Mouse (Mus musculus) lung, embryonic 16.5 days (tissue): Measurements from ENCODE around the gene Rp9. TPM values are rescaled to one million over a fixed set of nuclear protein-coding genes. Genes with fewer than 3 reads are reported as not detected.

Experiments
- ATAC-seq: fragments of 200-750 bp; cut with Nextera tagmentation; 2 replicates; pipeline ENCODE4 v1.8.0; 2017; ENCODE audit warnings: low read depth, mild to moderate bottlenecking, moderate library complexity
- H3K27ac ChIP-seq: fragments of 300-500 bp; sonication (generic); 2 replicates; pipeline ENCODE4 v1.5.1; 2014; ENCODE audit warnings: mild to moderate bottlenecking, control low read depth, low read length
- H3K27me3 ChIP-seq: fragments of 300-500 bp; sonication (generic); 2 replicates; pipeline ENCODE4 v1.6.1; 2014; ENCODE audit warnings: low read depth, low read length, mixed read lengths; ENCODE audit not compliant: control insufficient read depth, insufficient read depth
- H3K36me3 ChIP-seq: fragments of 300-500 bp; sonication (generic); 2 replicates; pipeline ENCODE4 v1.6.1; 2014; ENCODE audit warnings: low read length; ENCODE audit not compliant: control insufficient read depth, insufficient read depth
- H3K4me1 ChIP-seq: fragments of 300-500 bp; sonication (generic); replicated peaks from 2 replicates; pipeline ENCODE4 v1.6.1; 2014; ENCODE audit warnings: low read length, mixed read lengths; ENCODE audit not compliant: control insufficient read depth, insufficient read depth
- H3K4me2 ChIP-seq: fragments of 300-500 bp; sonication (generic); 2 replicates; pipeline ENCODE4 v1.6.1; 2014; ENCODE audit warnings: low read depth, low read length, control low read depth
- H3K4me3 ChIP-seq: fragments of 300-500 bp; sonication (generic); 2 replicates; pipeline ENCODE4 v1.5.1; 2014; ENCODE audit warnings: mild to moderate bottlenecking, low read length, control low read depth
- H3K9ac ChIP-seq: fragments of 300-500 bp; sonication (generic); 2 replicates; pipeline ENCODE4 v1.6.1; 2014; ENCODE audit warnings: low read length, control low read depth
- H3K9me3 ChIP-seq: fragments of 300-500 bp; sonication (generic); 2 replicates; pipeline ENCODE4 v1.6.1; 2016; ENCODE audit warnings: low read length; ENCODE audit not compliant: control insufficient read depth
- WGBS: fragments of 180-500 bp; shearing (Covaris S2); extraction: QIAGEN DNeasy Blood & Tissue Kit; methylation state at CpG from one replicate; pipeline ENCODE4 v1.1.7; 2014; 5-methylcytosine and 5-hydroxymethylcytosine counted together
- polyA plus RNA-seq: library from polyadenylated mRNA; unstranded; fragments of >200 nt; fragmentation: Nextera tagmentation; extraction: Ambion mirVana; gene quantifications from 2 replicates; pipeline ENCODE4 v1.2.1, GENCODE M21; 2015

Gene Rp9
- polyA plus RNA-seq, 1 experiment from 2014 or later, result 64.5 TPM

- H3K36me3 ChIP-seq, result no peaks in the 10 kb centered on the region
- no peak for ATAC-seq
- WGBS, result 71% methylated on average over 14 of the region's 14 CpGs
Measured at GRCm38 (mm10) chr9:22428666-22429410, 40.7 kb downstream of the Rp9 start.

DNA sequence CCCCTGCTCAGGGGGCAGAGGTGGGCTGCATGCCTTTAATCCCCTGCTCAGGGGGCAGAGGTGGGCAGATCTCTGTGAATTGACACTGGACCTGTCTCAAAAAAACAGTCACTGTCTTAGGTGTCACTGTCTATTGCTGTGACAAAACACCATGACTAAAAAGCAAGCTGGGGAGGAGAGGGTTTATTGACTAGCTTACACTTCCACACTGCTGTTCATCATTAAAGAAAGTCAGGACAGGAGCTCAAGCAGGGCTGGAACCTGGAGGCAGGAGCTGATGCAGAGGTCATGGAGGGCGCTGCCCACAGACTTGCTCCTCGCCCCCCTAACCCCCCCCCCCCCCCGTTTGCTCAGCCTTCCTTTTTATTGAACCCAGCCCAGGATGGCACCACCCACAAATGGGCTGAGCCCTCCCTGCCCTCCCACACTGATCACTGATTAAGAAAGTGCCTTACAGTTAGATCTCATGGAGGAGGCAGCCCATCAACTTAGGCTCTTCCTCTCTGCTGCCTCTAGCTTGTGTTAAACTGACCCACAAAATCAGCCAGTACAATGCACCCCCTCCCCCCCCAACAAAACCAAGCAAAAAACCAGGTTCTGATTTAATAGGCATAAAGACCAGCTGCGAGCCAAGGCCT lies 41.4 kb downstream of the Rp9 start:
- Histone ChIP-seq H3K4me3 (no peak overlapping the region), H3K4me2 (no peak overlapping the region), H3K27me3 (no peaks in the 10 kb centered on the region), H3K9me3 (no peaks in the 10 kb centered on the region), H3K36me3 (no peaks in the 10 kb centered on the region), H3K9ac (no peak overlapping the region), H3K4me1 (peaks cover 15% of the 10 kb centered on the region), H3K27ac (no peak overlapping the region)
- WGBS, result 90% methylated on average over 2 of the region's 4 CpGs
- no peak for ATAC-seq

More at GRCm38 (mm10) chr9:22428666-22429410, 40.7 kb downstream of the Rp9 start:
- Histone ChIP-seq H3K9ac (no peak overlapping the region), H3K4me2 (no peak overlapping the region), H3K27ac (no peak overlapping the region), H3K4me1 (peaks cover 15% of the 10 kb centered on the region), H3K4me3 (no peak overlapping the region), H3K9me3 (no peaks in the 10 kb centered on the region), H3K27me3 (no peaks in the 10 kb centered on the region)

- no peaks in the 10 kb centered on the region for H3K9me3 ChIP-seq
- H3K4me3 ChIP-seq, result no peak overlapping the region
- no peaks in the 10 kb centered on the region for H3K27me3 ChIP-seq
- no peak for ATAC-seq
- H3K9ac ChIP-seq, result no peak overlapping the region
- peaks cover 6% of the 10 kb centered on the region for H3K4me1 ChIP-seq
- H3K4me2 ChIP-seq, result no peak overlapping the region
- no peak overlapping the region for H3K27ac ChIP-seq
- 78% methylated on average over 4 of the region's 4 CpGs for WGBS
- H3K36me3 ChIP-seq, result no peaks in the 10 kb centered on the region
Measured at GRCm38 (mm10) chr9:22424719-22425118, 44.8 kb downstream of the Rp9 start.

DNA sequence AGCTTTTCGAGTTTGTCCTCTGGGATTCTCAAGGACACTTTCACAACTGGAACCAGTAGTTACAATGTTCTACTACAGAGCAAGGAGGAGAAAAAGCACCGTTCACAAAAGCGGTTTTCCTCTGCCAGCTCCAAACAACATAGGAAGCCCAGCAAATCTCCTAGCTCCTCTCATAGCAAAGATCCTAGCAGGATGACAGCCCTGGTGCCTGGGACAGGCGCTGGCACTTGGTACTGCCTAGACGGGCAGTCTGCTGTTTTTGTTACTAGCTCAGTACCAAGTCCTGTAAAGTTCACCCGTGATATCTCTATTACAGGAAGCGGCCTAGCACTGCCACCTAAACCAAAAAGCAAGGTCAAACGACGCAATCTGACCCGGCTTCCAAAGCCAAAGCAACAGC lies 45.3 kb downstream of the Rp9 start:
- Histone ChIP-seq H3K27me3 (no peaks in the 10 kb centered on the region), H3K4me3 (no peak overlapping the region), H3K36me3 (no peaks in the 10 kb centered on the region), H3K4me1 (0 out of 2 replicates have a peak, but pooled peaks cover 2% of the 10 kb centered on the region), H3K9me3 (no peaks in the 10 kb centered on the region), H3K27ac (no peak overlapping the region), H3K9ac (no peak overlapping the region), H3K4me2 (no peak overlapping the region)
- ATAC-seq, result no peak
- 58% methylated on average over 10 of the region's 10 CpGs for WGBS

DNA sequence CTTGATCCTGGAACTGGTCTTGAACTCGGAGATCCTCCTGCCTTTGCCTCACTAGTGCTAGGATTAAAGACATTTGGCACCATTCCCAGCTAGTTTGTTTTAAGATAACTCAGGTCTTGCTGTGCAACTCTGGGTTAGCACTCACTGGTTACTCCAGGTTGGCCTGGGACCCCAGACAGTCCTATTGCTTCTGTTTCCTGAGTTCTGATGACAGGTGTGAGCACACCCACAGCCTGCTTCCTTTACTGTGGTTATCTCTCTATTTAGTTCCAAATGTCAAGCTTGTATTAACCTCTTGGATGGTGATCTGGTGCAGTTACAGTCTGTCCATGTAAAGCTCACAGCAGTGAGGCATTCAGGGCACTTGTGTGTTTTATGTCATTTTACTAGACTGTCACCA lies 46.0 kb downstream of the Rp9 start:
- Histone ChIP-seq H3K4me3 (no peak overlapping the region), H3K27ac (no peak overlapping the region), H3K27me3 (no peaks in the 10 kb centered on the region), H3K4me2 (no peak overlapping the region), H3K36me3 (no peaks in the 10 kb centered on the region), H3K4me1 (0 out of 2 replicates have a peak, but pooled peaks cover 2% of the 10 kb centered on the region), H3K9ac (no peak overlapping the region), H3K9me3 (no peaks in the 10 kb centered on the region)
- WGBS, result 73% methylated on average over 1 of the region's 1 CpGs
- ATAC-seq, result no peak

DNA sequence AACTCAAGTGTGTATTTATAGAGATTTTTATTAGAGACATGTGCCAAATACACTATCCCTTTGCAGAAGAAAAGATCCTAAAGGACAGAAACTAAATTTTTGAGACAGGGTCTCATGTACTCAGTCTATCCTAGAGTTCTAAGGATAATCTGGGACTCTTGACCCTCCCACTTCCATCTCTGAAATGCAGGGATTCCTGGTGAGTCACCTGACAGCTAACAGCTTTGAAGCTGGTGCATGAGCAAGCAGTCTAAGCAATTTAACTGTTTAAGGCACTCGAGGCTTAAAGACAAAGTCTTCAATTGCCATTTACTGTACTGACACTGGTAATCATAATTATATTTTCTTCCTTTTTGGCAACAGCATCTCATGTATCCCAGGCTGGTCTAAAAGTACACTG lies 47.0 kb downstream of the Rp9 start:
- Histone ChIP-seq H3K4me1 (peaks cover 7% of the 10 kb centered on the region; the same call in 1 of the 2 replicates), H3K27me3 (no peaks in the 10 kb centered on the region), H3K9ac (no peak overlapping the region), H3K9me3 (no peaks in the 10 kb centered on the region), H3K4me3 (no peak overlapping the region), H3K27ac (no peak overlapping the region), H3K4me2 (no peak overlapping the region), H3K36me3 (no peaks in the 10 kb centered on the region)
- no peak for ATAC-seq
- WGBS, result 59% methylated on average over 1 of the region's 1 CpGs

GRCm38 (mm10) chr9:22420491-22420890 lies 49.1 kb downstream of the Rp9 start:
- Histone ChIP-seq H3K9ac (no peak overlapping the region), H3K9me3 (no peaks in the 10 kb centered on the region), H3K4me3 (no peak overlapping the region), H3K4me1 (peaks cover 7% of the 10 kb centered on the region; the same call in 1 of the 2 replicates), H3K27ac (no peak overlapping the region), H3K36me3 (no peaks in the 10 kb centered on the region), H3K27me3 (no peaks in the 10 kb centered on the region), H3K4me2 (no peak overlapping the region)
- no peak for ATAC-seq
- 46% methylated on average over 7 of the region's 7 CpGs for WGBS

- Histone ChIP-seq H3K4me1 (peaks cover 7% of the 10 kb centered on the region; the same call in 1 of the 2 replicates), H3K36me3 (no peaks in the 10 kb centered on the region), H3K9me3 (no peaks in the 10 kb centered on the region), H3K9ac (no peak overlapping the region), H3K4me3 (no peak overlapping the region), H3K4me2 (no peak overlapping the region), H3K27me3 (no peaks in the 10 kb centered on the region), H3K27ac (no peak overlapping the region)
- 81% methylated on average over 3 of the region's 3 CpGs for WGBS
- ATAC-seq, result no peak
Measured at GRCm38 (mm10) chr9:22419877-22420276, 49.7 kb downstream of the Rp9 start.

GRCm38 (mm10) chr9:22417547-22417946 lies 52.0 kb downstream of the Rp9 start:
- H3K4me2 ChIP-seq, result no peak overlapping the region

More at GRCm38 (mm10) chr9:22417547-22417946, 52.0 kb downstream of the Rp9 start:
- Histone ChIP-seq H3K4me3 (no peak overlapping the region), H3K9ac (no peak overlapping the region), H3K9me3 (no peaks in the 10 kb centered on the region), H3K36me3 (no peaks in the 10 kb centered on the region), H3K27ac (no peak overlapping the region), H3K4me1 (peaks cover 4% of the 10 kb centered on the region; the same call in 1 of the 2 replicates), H3K27me3 (no peaks in the 10 kb centered on the region)
- WGBS, result 37% methylated on average over 6 of the region's 6 CpGs
- ATAC-seq, result no peak
